Mouse (Mus musculus) stomach, embryonic 15.5 days (tissue): ENCODE measurements around the gene Nkx6-2. TPM values are rescaled to one million over a fixed set of nuclear protein-coding genes. Genes with fewer than 3 reads are reported as not detected.

Experiments used
- ATAC-seq: fragments of 200-750 bp; cut with Nextera tagmentation; 2 replicates; pipeline ENCODE4 v1.8.0; 2017; ENCODE audit warnings: low read depth, moderate number of reproducible peaks, moderate TSS enrichment; ENCODE audit not compliant: insufficient read depth, low FRiP score
- H3K27ac ChIP-seq: fragments of 300-500 bp; sonication (generic); 2 replicates; pipeline ENCODE4 v1.5.1; 2015; ENCODE audit warnings: mild to moderate bottlenecking, inconsistent platforms
- H3K27me3 ChIP-seq: fragments of 300-500 bp; sonication (generic); replicated peaks from 2 replicates; pipeline ENCODE4 v1.6.1; 2015; ENCODE audit warnings: inconsistent platforms
- H3K36me3 ChIP-seq: fragments of 300-500 bp; sonication (generic); 2 replicates; pipeline ENCODE4 v1.6.1; 2015; ENCODE audit warnings: inconsistent platforms
- H3K4me1 ChIP-seq: fragments of 300-500 bp; sonication (generic); 2 replicates; pipeline ENCODE4 v1.6.1; 2015; ENCODE audit warnings: inconsistent platforms
- H3K4me2 ChIP-seq: fragments of 300-500 bp; sonication (generic); 2 replicates; pipeline ENCODE4 v1.6.1; 2015; ENCODE audit warnings: mild to moderate bottlenecking, inconsistent platforms
- H3K4me3 ChIP-seq: fragments of 300-500 bp; sonication (generic); replicated peaks from 2 replicates; pipeline ENCODE4 v1.5.1; 2015; ENCODE audit warnings: inconsistent platforms
- H3K9ac ChIP-seq: fragments of 300-500 bp; sonication (generic); 2 replicates; pipeline ENCODE4 v1.6.1; 2015; ENCODE audit warnings: inconsistent platforms
- H3K9me3 ChIP-seq: fragments of 300-500 bp; sonication (generic); 2 replicates; pipeline ENCODE4 v1.6.1; 2016; ENCODE audit warnings: inconsistent platforms
- WGBS: fragments of 180-500 bp; shearing (Covaris S2); methylation state at CpG from one replicate; pipeline ENCODE4 v1.1.7; 2015; 5-methylcytosine and 5-hydroxymethylcytosine counted together
- polyA plus RNA-seq: library from polyadenylated mRNA; unstranded; fragments of >200 nt; fragmentation: Nextera tagmentation; extraction: Ambion mirVana; gene quantifications from 2 replicates; pipeline ENCODE4 v1.2.1, GENCODE M21; 2015

Nkx6-2 gene
- 6.0 and 8.2 TPM in 2 replicates for polyA plus RNA-seq

GRCm38 (mm10) chr7:139582595-139582994 lies at the start of gene Nkx6-2:
Gene Nkx6-2 (minus strand): TSS chr7:139582797.
- peak; percentile 34 for ATAC-seq
- H3K27ac ChIP-seq = no peak within 1 kb of the TSS
- peaks cover 90% of the 10 kb centered on the region for H3K27me3 ChIP-seq
- no peaks in the 10 kb centered on the region for H3K9me3 ChIP-seq
- peak within 1 kb of the TSS; percentile 60 for H3K4me2 ChIP-seq
- under 1% methylated on average over 56 of the region's 56 CpGs for WGBS
- H3K4me1 ChIP-seq = peaks cover 27% of the 10 kb centered on the region
- peak within 1 kb of the TSS; percentile 28 for H3K4me3 ChIP-seq
- H3K36me3 ChIP-seq = 0 out of 2 replicates have a peak, but pooled peaks cover 3% of the 10 kb centered on the region
- H3K9ac ChIP-seq = no peak within 1 kb of the TSS

GRCm38 (mm10) chr7:139625156-139625555 lies 42.6 kb upstream of the Nkx6-2 start:
- ATAC-seq = no peak
- Histone ChIP-seq H3K4me2 (no peak overlapping the region), H3K4me3 (no peak overlapping the region), H3K27ac (no peak overlapping the region), H3K27me3 (no peaks in the 10 kb centered on the region), H3K9ac (no peak overlapping the region), H3K4me1 (no peaks in the 10 kb centered on the region), H3K9me3 (no peaks in the 10 kb centered on the region), H3K36me3 (no peaks in the 10 kb centered on the region)
- WGBS = 80% methylated on average over 9 of the region's 9 CpGs

DNA sequence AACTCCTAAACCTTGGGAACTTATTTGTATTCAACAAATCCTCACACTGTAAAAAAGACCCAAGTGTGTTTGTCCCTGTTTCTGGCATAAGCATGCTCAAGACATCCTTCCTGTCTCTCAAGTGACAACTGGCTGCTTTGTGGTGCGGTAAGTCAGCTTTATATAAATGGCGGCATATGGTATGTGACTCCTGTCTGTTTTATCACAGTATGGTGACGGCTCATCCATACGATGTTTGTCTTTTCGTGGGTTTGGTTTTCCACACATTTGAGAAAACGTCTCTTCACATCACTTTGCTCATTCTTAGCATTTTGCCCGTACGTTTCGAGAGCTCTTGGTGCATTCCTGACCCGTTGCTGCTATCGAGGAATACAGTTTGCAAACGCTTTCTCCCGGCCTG lies 40.0 kb upstream of the Nkx6-2 start:
- 82% methylated on average over 13 of the region's 13 CpGs for WGBS
- no peak for ATAC-seq

GRCm38 (mm10) chr7:139615767-139616766 lies 33.5 kb upstream of the Nkx6-2 start:
- Histone ChIP-seq H3K36me3 (no peaks in the 10 kb centered on the region), H3K4me1 (0 out of 2 replicates have a peak, but pooled peaks cover 3% of the 10 kb centered on the region), H3K27me3 (no peaks in the 10 kb centered on the region), H3K4me3 (no peak overlapping the region), H3K27ac (no peak overlapping the region), H3K9ac (no peak overlapping the region), H3K4me2 (no peak overlapping the region), H3K9me3 (no peaks in the 10 kb centered on the region)
- peak; percentile 53; the same call in 1 of the 2 replicates for ATAC-seq
- 65% methylated on average over 12 of the region's 12 CpGs for WGBS

More for the DNA sequence above, 40.0 kb upstream of the Nkx6-2 start:
- H3K9ac ChIP-seq = no peak overlapping the region
- no peak overlapping the region for H3K27ac ChIP-seq
- no peaks in the 10 kb centered on the region for H3K36me3 ChIP-seq
- H3K9me3 ChIP-seq = no peaks in the 10 kb centered on the region
- H3K4me3 ChIP-seq = no peak overlapping the region
- H3K27me3 ChIP-seq = no peaks in the 10 kb centered on the region
- H3K4me1 ChIP-seq = no peaks in the 10 kb centered on the region
- H3K4me2 ChIP-seq = no peak overlapping the region

- Histone ChIP-seq H3K4me3 (no peak overlapping the region), H3K9ac (no peak overlapping the region), H3K4me1 (no peaks in the 10 kb centered on the region), H3K27ac (no peak overlapping the region), H3K36me3 (no peaks in the 10 kb centered on the region), H3K27me3 (no peaks in the 10 kb centered on the region), H3K4me2 (no peak overlapping the region), H3K9me3 (no peaks in the 10 kb centered on the region)
- WGBS = 76% methylated on average over 2 of the region's 2 CpGs
- no peak for ATAC-seq
These were observed 27.7 kb upstream of the Nkx6-2 start for GRCm38 (mm10) chr7:139610328-139610727.

- H3K27ac ChIP-seq = no peak overlapping the region
- no peaks in the 10 kb centered on the region for H3K36me3 ChIP-seq
- H3K4me2 ChIP-seq = no peak overlapping the region
- no peak overlapping the region for H3K4me3 ChIP-seq
- WGBS = 60% methylated on average over 6 of the region's 6 CpGs
- H3K27me3 ChIP-seq = no peaks in the 10 kb centered on the region
- no peak overlapping the region for H3K9ac ChIP-seq
- no peak for ATAC-seq
- H3K9me3 ChIP-seq = no peaks in the 10 kb centered on the region
- 0 out of 2 replicates have a peak, but pooled peaks cover 3% of the 10 kb centered on the region for H3K4me1 ChIP-seq
These were observed 13.3 kb upstream of the Nkx6-2 start for GRCm38 (mm10) chr7:139595862-139596261.

GRCm38 (mm10) chr7:139595311-139595710 lies 12.7 kb upstream of the Nkx6-2 start:
- Histone ChIP-seq H3K27ac (no peak overlapping the region), H3K36me3 (no peaks in the 10 kb centered on the region), H3K9me3 (no peaks in the 10 kb centered on the region), H3K4me3 (no peak overlapping the region), H3K4me1 (0 out of 2 replicates have a peak, but pooled peaks cover 3% of the 10 kb centered on the region), H3K4me2 (no peak overlapping the region), H3K9ac (no peak overlapping the region), H3K27me3 (no peaks in the 10 kb centered on the region)
- ATAC-seq = no peak
- 66% methylated on average over 6 of the region's 6 CpGs for WGBS

DNA sequence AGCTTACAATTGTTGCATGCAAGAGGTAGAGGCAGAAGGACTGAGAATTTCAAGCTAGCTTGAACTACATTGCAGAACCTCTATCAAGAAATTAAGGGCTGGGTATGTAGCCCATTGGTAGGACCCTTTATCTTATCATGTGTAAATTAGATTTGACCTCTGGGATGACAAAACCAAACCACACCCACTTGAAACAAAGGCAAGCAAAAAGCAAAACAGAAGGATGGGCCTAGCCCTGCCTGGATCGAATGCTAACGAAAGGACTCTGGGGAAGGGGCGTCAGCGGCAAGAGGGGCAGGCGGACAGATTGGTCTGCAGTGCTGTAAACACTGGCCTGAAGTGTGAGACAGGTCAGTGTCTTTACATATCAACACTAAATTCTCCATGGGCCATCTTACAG lies 8.7 kb upstream of the Nkx6-2 start:
- Histone ChIP-seq H3K9me3 (no peaks in the 10 kb centered on the region), H3K4me2 (no peak overlapping the region), H3K9ac (no peak overlapping the region), H3K4me3 (no peak overlapping the region), H3K27me3 (peaks cover 21% of the 10 kb centered on the region), H3K27ac (no peak overlapping the region), H3K4me1 (0 out of 2 replicates have a peak, but pooled peaks cover 3% of the 10 kb centered on the region), H3K36me3 (no peaks in the 10 kb centered on the region)
- 81% methylated on average over 5 of the region's 5 CpGs for WGBS
- no peak for ATAC-seq

- Histone ChIP-seq H3K4me2 (no peak overlapping the region), H3K4me3 (no peak overlapping the region), H3K27ac (no peak overlapping the region), H3K27me3 (peaks cover 31% of the 10 kb centered on the region), H3K9me3 (no peaks in the 10 kb centered on the region), H3K9ac (no peak overlapping the region), H3K4me1 (peaks cover under 1% of the 10 kb centered on the region; the same call in 1 of the 2 replicates), H3K36me3 (no peaks in the 10 kb centered on the region)
- 35% methylated on average over 3 of the region's 3 CpGs for WGBS
- ATAC-seq = 0 out of 2 replicates have a peak, but pooled peaks have one; percentile 56
These were observed 7.7 kb upstream of the Nkx6-2 start for GRCm38 (mm10) chr7:139590302-139590701.

GRCm38 (mm10) chr7:139587919-139588318 lies 5.3 kb upstream of the Nkx6-2 start:
- no peak for ATAC-seq
- Histone ChIP-seq H3K4me3 (no peak overlapping the region), H3K27ac (no peak overlapping the region), H3K27me3 (peaks cover 55% of the 10 kb centered on the region), H3K9me3 (no peaks in the 10 kb centered on the region), H3K9ac (no peak overlapping the region), H3K36me3 (no peaks in the 10 kb centered on the region), H3K4me1 (peaks cover 7% of the 10 kb centered on the region; the same call in 1 of the 2 replicates), H3K4me2 (no peak overlapping the region)
- WGBS = 40% methylated on average over 7 of the region's 7 CpGs

GRCm38 (mm10) chr7:139585183-139585821 lies 2.7 kb upstream of the Nkx6-2 start:
- peak overlapping the region; percentile 19; the same call in 1 of the 2 replicates for H3K4me2 ChIP-seq
- H3K9ac ChIP-seq = no peak overlapping the region
- no peak for ATAC-seq
- H3K27ac ChIP-seq = no peak overlapping the region
- no peaks in the 10 kb centered on the region for H3K36me3 ChIP-seq
- peaks cover 81% of the 10 kb centered on the region for H3K27me3 ChIP-seq
- H3K9me3 ChIP-seq = no peaks in the 10 kb centered on the region
- 3% methylated on average over 29 of the region's 29 CpGs for WGBS
- peaks cover 27% of the 10 kb centered on the region for H3K4me1 ChIP-seq
- 0 out of 2 replicates have a peak overlapping the region, but pooled peaks have one; percentile 7 for H3K4me3 ChIP-seq
